Mouse (Mus musculus) CD4-positive helper T cell, adult 2 months (primary cell): ENCODE results near the gene Unc50.
A peak's percentile ranks its signal among the peaks of the same experiment; 100 is the strongest.

Source experiments
- DNase-seq: peaks from one replicate; pipeline ENCODE4 v3.0.0-alpha.2; 2012; ENCODE audit warnings: low read depth, missing footprints, low spot score

Unc50 gene

GRCm38 (mm10) chr1:37429366-37430296, at the start of gene Unc50, which contains the start of gene Coa5:
TSS of gene Unc50 (plus strand) at chr1:37430139.
TSS of gene Coa5 (minus strand) at chr1:37430103.
- peak; percentile 97 for DNase-seq

GRCm38 (mm10) chr1:37380913-37381312, 49.0 kb upstream of the Unc50 start:
- no peak for DNase-seq

GRCm38 (mm10) chr1:37384304-37384703, 45.6 kb upstream of the Unc50 start:
- DNase-seq: no peak

GRCm38 (mm10) chr1:37386448-37386971, 43.4 kb upstream of the Unc50 start:
- no peak for DNase-seq

- DNase-seq: no peak
Measured at GRCm38 (mm10) chr1:37393174-37393573, 36.8 kb upstream of the Unc50 start.

GRCm38 (mm10) chr1:37396481-37396880, 33.5 kb upstream of the Unc50 start:
- DNase-seq: no peak

- no peak for DNase-seq
Measured at GRCm38 (mm10) chr1:37398961-37399360, 31.0 kb upstream of the Unc50 start.

- DNase-seq: no peak
Measured at GRCm38 (mm10) chr1:37399734-37400133, 30.2 kb upstream of the Unc50 start.

- peak; percentile 67 for DNase-seq
Measured at GRCm38 (mm10) chr1:37401687-37402086, 28.3 kb upstream of the Unc50 start.

GRCm38 (mm10) chr1:37405137-37405536, 24.8 kb upstream of the Unc50 start:
- no peak for DNase-seq

- DNase-seq: no peak
Measured at GRCm38 (mm10) chr1:37407228-37407627, 22.7 kb upstream of the Unc50 start.

- DNase-seq: no peak
Measured at GRCm38 (mm10) chr1:37408059-37408458, 21.9 kb upstream of the Unc50 start.

- DNase-seq: no peak
Measured at GRCm38 (mm10) chr1:37408678-37409077, 21.3 kb upstream of the Unc50 start.

- no peak for DNase-seq
Measured at GRCm38 (mm10) chr1:37409647-37410046, 20.3 kb upstream of the Unc50 start.

- DNase-seq: no peak
Measured at GRCm38 (mm10) chr1:37415394-37415793, 14.5 kb upstream of the Unc50 start.

- DNase-seq: peak; percentile 73
Measured at GRCm38 (mm10) chr1:37419420-37419819, 10.5 kb upstream of the Unc50 start.

- DNase-seq: no peak
Measured at GRCm38 (mm10) chr1:37427144-37427875, 2.6 kb upstream of the Unc50 start.

GRCm38 (mm10) chr1:37428911-37429310, 1.0 kb upstream of the Unc50 start:
- no peak for DNase-seq

GRCm38 (mm10) chr1:37430297-37430840, 430 bp downstream of the Unc50 start:
- DNase-seq: no peak

- no peak for DNase-seq
Measured at GRCm38 (mm10) chr1:37436419-37436818, 6.5 kb downstream of the Unc50 start.

- DNase-seq: no peak
Measured at GRCm38 (mm10) chr1:37442848-37443835, 13.2 kb downstream of the Unc50 start.
